Mouse (Mus musculus): ENCODE results near the gene Pfdn6. TPM values are rescaled to one million over a fixed set of nuclear protein-coding genes. Genes with fewer than 3 reads are reported as not detected.
"Not testable (repeated sequence)": the region's sequence is repeated elsewhere in the genome, so short reads cannot be mapped to it uniquely, and the experiment has no call there.

The Pfdn6 gene
- polyA plus RNA-seq, 1 experiment from 2014 or later: 145 TPM

DNA sequence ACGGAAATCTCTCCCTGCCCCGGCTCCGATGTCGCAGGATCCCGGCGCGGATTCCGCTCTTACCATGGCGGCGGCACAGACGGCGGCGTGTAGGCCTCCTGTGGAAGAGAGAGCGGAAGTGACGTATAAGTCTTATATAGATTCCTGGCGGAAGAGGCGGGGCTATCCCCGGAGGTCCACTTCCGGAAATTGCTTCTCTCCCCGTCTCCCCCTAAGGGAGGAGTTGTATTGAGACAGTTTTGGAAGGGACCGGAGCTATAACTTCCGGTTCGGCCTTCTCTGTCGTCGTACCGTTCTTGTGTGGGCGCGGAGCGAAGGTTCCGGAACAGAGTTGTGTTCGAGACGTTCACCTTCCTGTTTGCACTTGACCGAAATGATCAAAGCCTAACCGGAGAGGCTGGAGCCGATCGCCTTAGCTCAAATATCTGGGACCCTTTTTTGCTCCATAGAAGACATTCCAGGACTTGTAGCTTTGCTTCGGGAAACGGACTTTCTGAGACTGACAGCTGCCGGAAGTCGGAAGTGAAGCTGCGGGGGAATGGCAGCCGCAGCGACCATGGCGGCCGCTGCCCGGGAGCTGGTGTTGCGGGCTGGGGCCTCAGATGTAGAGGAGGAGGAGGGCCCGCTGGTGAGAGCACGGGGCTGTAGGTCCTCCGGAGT is 15.5 kb upstream of the Pfdn6 start, which contains the start of the genes Vps52 and Rps18:
TSS of gene Vps52 (plus strand) at position 258 of the 660 bp plus-strand sequence.
TSS of gene Rps18 (minus strand) at position 447 of the 660 bp plus-strand sequence.
- peak; percentile 99 for DNase-seq
- TF ChIP-seq CTCF (IDR thresholded peaks at IDR 0.05; ENCODE audit: low read depth): peak; percentile 32
- no peaks in the 10 kb centered on the region for H3K9me3 ChIP-seq (ENCODE audit: low read depth, low read length)
- H3K36me3 ChIP-seq (ENCODE audit: insufficient read depth): peaks cover 56% of the 10 kb centered on the region
- no peaks in the 10 kb centered on the region for H3K27me3 ChIP-seq (ENCODE audit: insufficient read depth, low read length)
- H3K4me1 ChIP-seq (ENCODE audit: insufficient read depth): peaks cover 26% of the 10 kb centered on the region; the same call in 1 of the 2 replicates
- peak within 1 kb of the TSS; percentile 100 for H3K4me2 ChIP-seq
- peak; percentile 84 for ATAC-seq (ENCODE audit: insufficient read depth)
- peak within 1 kb of the TSS; percentile 99 for H3K4me3 ChIP-seq (ENCODE audit: low read depth, low read length)
- under 1% methylated on average over 50 of the region's 50 CpGs for WGBS
- H3K9ac ChIP-seq: peak within 1 kb of the TSS; percentile 99
- peak within 1 kb of the TSS; percentile 97 for H3K27ac ChIP-seq (ENCODE audit: low read depth)

DNA sequence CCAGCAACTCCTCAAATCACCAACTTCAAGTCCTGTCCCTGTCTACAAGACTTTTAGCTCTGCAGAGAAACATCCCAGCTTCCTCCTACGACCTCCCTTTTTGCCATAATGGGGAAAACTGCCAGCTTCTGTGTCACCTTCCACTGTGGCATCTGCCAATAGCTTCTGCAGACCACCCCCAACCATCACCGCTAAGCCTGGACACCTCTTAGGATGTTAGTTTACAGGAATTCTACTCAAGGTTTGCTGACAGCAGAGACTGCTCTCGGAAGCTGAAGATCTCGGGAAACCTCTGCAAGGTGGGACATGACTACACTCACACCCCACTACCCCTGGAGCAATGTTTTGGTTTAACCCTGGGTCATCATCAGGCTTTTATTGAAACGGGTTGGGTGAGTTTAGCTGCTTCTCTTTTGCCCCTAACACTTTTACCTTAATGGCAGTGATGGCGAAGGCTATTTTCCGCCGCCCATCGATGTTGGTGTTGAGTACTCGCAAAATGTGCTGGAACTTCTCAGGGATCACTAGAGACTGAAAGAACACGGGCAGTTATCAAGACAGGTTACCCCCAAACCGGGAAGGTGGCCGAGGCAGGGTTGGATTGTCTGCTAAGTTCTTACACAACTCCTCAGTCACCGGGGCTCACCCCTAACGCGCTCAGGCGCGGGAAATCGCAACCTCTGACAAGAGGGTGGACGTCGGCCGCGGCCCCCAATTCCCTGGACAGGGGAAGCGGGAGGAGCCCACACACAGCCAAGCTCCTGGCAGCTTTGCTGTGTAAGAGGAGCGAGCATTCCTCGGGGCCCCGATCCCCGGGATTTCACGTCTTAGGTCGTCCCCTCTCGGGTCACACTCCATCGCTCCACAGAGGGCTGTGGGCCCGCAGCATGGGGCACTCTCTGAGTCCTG is 14.8 kb upstream of the Pfdn6 start:
- no peaks in the 10 kb centered on the region for H3K9me3 ChIP-seq (ENCODE audit: low read depth, low read length)
- H3K36me3 ChIP-seq (ENCODE audit: insufficient read depth): peaks cover 56% of the 10 kb centered on the region
- TF ChIP-seq CTCF (IDR thresholded peaks at IDR 0.05; ENCODE audit: low read depth): no peak
- under 1% methylated on average over 33 of the region's 33 CpGs for WGBS
- DNase-seq (no peak), ATAC-seq (ENCODE audit: insufficient read depth) (peak; percentile 12)
- H3K9ac ChIP-seq: peak overlapping the region; percentile 99
- H3K27ac ChIP-seq (ENCODE audit: low read depth): peak overlapping the region; percentile 97
- H3K4me3 ChIP-seq (ENCODE audit: low read depth, low read length): peak overlapping the region; percentile 99
- peaks cover 26% of the 10 kb centered on the region; the same call in 1 of the 2 replicates for H3K4me1 ChIP-seq (ENCODE audit: insufficient read depth)
- H3K4me2 ChIP-seq: peak overlapping the region; percentile 100
- no peaks in the 10 kb centered on the region for H3K27me3 ChIP-seq (ENCODE audit: insufficient read depth, low read length)

DNA sequence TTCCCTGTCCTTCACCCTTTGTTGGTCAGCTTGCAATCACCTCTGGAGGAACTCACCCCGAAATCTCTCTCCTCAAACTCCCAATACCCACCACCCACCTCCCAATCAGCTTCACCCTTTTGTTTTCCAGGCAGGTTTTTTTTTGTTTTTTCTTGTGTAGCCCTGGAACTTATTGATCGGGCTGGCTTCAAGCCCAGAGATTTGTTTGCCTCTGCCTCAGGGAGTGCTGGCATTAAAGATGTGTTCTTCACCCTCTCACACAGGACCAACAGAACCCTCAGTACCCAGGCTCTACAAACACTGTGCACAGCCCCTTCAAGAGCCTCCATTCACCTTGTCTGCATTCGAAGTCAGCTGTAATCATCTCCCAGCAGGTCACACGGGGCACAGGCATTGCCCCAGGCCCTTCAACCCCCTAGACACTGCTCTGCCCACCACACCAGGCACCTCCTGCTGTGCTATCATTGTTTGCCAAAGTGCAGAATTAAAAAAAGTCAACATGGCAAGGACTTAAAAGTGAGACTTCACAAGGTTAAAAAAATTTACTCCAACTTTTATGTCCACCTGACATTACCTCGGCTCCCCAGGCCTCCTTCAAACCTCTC is 13.9 kb upstream of the Pfdn6 start:
- Histone ChIP-seq H3K4me1 (ENCODE audit: insufficient read depth) (peaks cover 26% of the 10 kb centered on the region; the same call in 1 of the 2 replicates), H3K27me3 (ENCODE audit: insufficient read depth, low read length) (no peaks in the 10 kb centered on the region), H3K4me2 (peak overlapping the region; percentile 100), H3K9me3 (ENCODE audit: low read depth, low read length) (no peaks in the 10 kb centered on the region), H3K36me3 (ENCODE audit: insufficient read depth) (peaks cover 56% of the 10 kb centered on the region), H3K4me3 (ENCODE audit: low read depth, low read length) (peak overlapping the region; percentile 99), H3K27ac (ENCODE audit: low read depth) (peak overlapping the region; percentile 48; the same call in 1 of the 2 replicates), H3K9ac (peak overlapping the region; percentile 99)
- ATAC-seq (ENCODE audit: insufficient read depth): no peak
- 35% methylated on average over 5 of the region's 5 CpGs for WGBS
- no peak for DNase-seq
- TF ChIP-seq CTCF (IDR thresholded peaks at IDR 0.05; ENCODE audit: low read depth): no peak

DNA sequence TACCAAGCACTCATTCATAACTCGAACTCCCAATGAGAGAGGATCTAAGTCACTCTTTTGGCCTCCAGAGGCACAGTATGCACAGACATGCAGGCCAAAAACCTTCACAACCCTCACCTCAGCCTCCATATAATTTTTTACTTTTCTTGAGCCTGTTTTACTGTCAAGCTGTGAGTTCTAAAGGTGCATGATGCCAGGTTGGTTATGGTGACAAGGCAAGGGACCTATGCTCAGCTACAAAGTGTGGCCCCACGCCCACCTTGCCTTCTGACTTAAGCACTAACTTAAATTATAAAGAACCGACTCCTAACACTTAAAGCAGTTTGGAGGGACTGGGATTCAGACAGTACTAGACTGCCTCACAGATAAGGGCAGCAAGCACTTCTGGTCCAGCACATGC is 13.2 kb upstream of the Pfdn6 start:
- H3K27ac ChIP-seq (ENCODE audit: low read depth): no peak overlapping the region; the same call in 1 of the 2 replicates
- peak overlapping the region; percentile 100 for H3K4me2 ChIP-seq
- H3K4me3 ChIP-seq (ENCODE audit: low read depth, low read length): peak overlapping the region; percentile 99
- peaks cover 57% of the 10 kb centered on the region for H3K36me3 ChIP-seq (ENCODE audit: insufficient read depth)
- DNase-seq (no peak), ATAC-seq (ENCODE audit: insufficient read depth) (no peak)
- TF ChIP-seq CTCF (IDR thresholded peaks at IDR 0.05; ENCODE audit: low read depth): no peak
- no peaks in the 10 kb centered on the region for H3K27me3 ChIP-seq (ENCODE audit: insufficient read depth, low read length)
- peak overlapping the region; percentile 99 for H3K9ac ChIP-seq
- no peaks in the 10 kb centered on the region for H3K9me3 ChIP-seq (ENCODE audit: low read depth, low read length)
- peaks cover 26% of the 10 kb centered on the region; the same call in 1 of the 2 replicates for H3K4me1 ChIP-seq (ENCODE audit: insufficient read depth)
- 80% methylated on average over 3 of the region's 3 CpGs for WGBS

DNA sequence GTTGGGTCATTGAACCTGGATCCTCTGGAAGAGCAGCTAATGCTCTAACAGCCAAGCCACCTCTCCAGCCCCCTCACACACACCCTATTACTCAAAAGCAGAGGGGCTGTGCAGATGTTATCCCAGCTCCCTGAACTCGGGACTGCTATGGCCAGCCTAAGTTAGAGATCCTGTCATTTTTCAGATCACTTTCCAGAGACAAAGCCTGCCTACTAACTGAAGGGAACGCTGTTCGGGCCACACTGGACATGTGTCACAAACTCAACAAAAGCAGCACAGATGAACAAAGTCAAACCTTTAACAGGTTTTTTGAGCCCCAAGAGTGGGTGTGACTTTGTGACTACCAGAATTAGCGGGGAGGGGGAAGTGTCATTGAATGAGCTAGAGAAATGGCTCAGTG is 12.7 kb upstream of the Pfdn6 start:
- no peaks in the 10 kb centered on the region for H3K9me3 ChIP-seq (ENCODE audit: low read depth, low read length)
- ATAC-seq (ENCODE audit: insufficient read depth) (no peak), DNase-seq (no peak)
- H3K27ac ChIP-seq (ENCODE audit: low read depth): no peak overlapping the region; the same call in 1 of the 2 replicates
- H3K4me3 ChIP-seq (ENCODE audit: low read depth, low read length): peak overlapping the region; percentile 99; the same call in 1 of the 2 replicates
- 65% methylated on average over 4 of the region's 4 CpGs for WGBS
- no peaks in the 10 kb centered on the region for H3K27me3 ChIP-seq (ENCODE audit: insufficient read depth, low read length)
- peaks cover 59% of the 10 kb centered on the region for H3K36me3 ChIP-seq (ENCODE audit: insufficient read depth)
- H3K4me1 ChIP-seq (ENCODE audit: insufficient read depth): peaks cover 26% of the 10 kb centered on the region; the same call in 1 of the 2 replicates
- no peak for TF ChIP-seq CTCF (IDR thresholded peaks at IDR 0.05; ENCODE audit: low read depth)
- peak overlapping the region; percentile 100 for H3K4me2 ChIP-seq
- peak overlapping the region; percentile 99 for H3K9ac ChIP-seq

DNA sequence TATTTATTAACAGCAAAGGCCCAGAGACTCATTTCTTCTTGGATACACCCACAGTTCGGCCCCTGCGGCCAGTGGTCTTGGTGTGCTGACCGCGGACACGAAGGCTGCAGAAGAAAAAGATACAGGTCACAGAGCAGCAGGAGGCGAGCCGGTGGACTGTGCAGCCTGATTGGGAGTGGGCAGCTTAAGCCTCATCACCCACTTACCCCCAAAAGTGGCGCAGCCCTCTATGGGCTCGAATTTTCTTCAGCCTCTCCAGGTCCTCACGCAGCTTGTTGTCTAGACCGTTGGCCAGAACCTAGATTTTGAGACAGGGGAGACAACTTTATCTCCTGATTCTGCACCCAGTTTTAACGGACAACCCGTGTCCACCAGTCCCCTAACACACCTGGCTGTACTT is 11.9 kb upstream of the Pfdn6 start:
- H3K4me3 ChIP-seq (ENCODE audit: low read depth, low read length): peak overlapping the region; percentile 40
- DNase-seq; ATAC-seq (ENCODE audit: insufficient read depth); H3K27me3 ChIP-seq (ENCODE audit: insufficient read depth, low read length); H3K9me3 ChIP-seq (ENCODE audit: low read depth, low read length): not testable (repeated sequence)
- H3K36me3 ChIP-seq (ENCODE audit: insufficient read depth): peaks cover 61% of the 10 kb centered on the region
- H3K9ac ChIP-seq: peak overlapping the region; percentile 99; the same call in 1 of the 2 replicates
- peak overlapping the region; percentile 100 for H3K4me2 ChIP-seq
- 70% methylated on average over 13 of the region's 13 CpGs for whole genome bisulfite sequencing
- H3K4me1 ChIP-seq (ENCODE audit: insufficient read depth): peaks cover 26% of the 10 kb centered on the region; the same call in 1 of the 2 replicates
- H3K27ac ChIP-seq (ENCODE audit: low read depth): 0 out of 2 replicates have a peak overlapping the region, but pooled peaks have one; percentile 85

All from lung, embryonic 14.5 days (tissue).